Mouse (Mus musculus): ENCODE results near the gene Zscan2.

Gene Zscan2

GRCm38 (mm10) chr7:80885666-80886065, 24.9 kb downstream of the Zscan2 start:
- DNase-seq (ENCODE audit: low spot score), result no peak

- no peak for DNase-seq (ENCODE audit: low spot score)
Observed at GRCm38 (mm10) chr7:80888595-80888994, 27.9 kb downstream of the Zscan2 start.

- DNase-seq (ENCODE audit: low spot score), result no peak
Observed at GRCm38 (mm10) chr7:80889021-80889511, 28.3 kb downstream of the Zscan2 start.

GRCm38 (mm10) chr7:80889841-80890241, 29.1 kb downstream of the Zscan2 start:
- no peak for DNase-seq (ENCODE audit: low spot score)

GRCm38 (mm10) chr7:80893086-80893752, 32.5 kb downstream of the Zscan2 start:
- DNase-seq (ENCODE audit: low spot score), result no peak

- no peak for DNase-seq (ENCODE audit: low spot score)
Observed at GRCm38 (mm10) chr7:80893753-80894129, 33.0 kb downstream of the Zscan2 start.

GRCm38 (mm10) chr7:80894196-80894595, 33.5 kb downstream of the Zscan2 start:
- no peak for DNase-seq (ENCODE audit: low spot score)

- no peak for DNase-seq (ENCODE audit: low spot score)
Observed at GRCm38 (mm10) chr7:80894815-80895519, 34.2 kb downstream of the Zscan2 start.

- DNase-seq (ENCODE audit: low spot score), result no peak
Observed at GRCm38 (mm10) chr7:80897134-80897533, 36.4 kb downstream of the Zscan2 start.

- no peak for DNase-seq (ENCODE audit: low spot score)
Observed at GRCm38 (mm10) chr7:80897721-80898120, 37.0 kb downstream of the Zscan2 start.

GRCm38 (mm10) chr7:80900944-80901501, 40.3 kb downstream of the Zscan2 start, which contains the start of gene Wdr73:
TSS of gene Wdr73 (minus strand) at chr7:80901269.
- peak; percentile 71 for DNase-seq (ENCODE audit: low spot score)

GRCm38 (mm10) chr7:80901541-80902274, 41.0 kb downstream of the Zscan2 start:
- no peak for DNase-seq (ENCODE audit: low spot score)

- DNase-seq (ENCODE audit: low spot score), result no peak
Observed at GRCm38 (mm10) chr7:80903625-80904422, 43.1 kb downstream of the Zscan2 start.

GRCm38 (mm10) chr7:80904921-80905515, 44.3 kb downstream of the Zscan2 start, which contains the start of gene Nmb:
TSS of gene Nmb (minus strand) at chr7:80905076.
- DNase-seq (ENCODE audit: low spot score), result no peak

- DNase-seq (ENCODE audit: low spot score), result no peak
Observed at GRCm38 (mm10) chr7:80911053-80911452, 50.3 kb downstream of the Zscan2 start.

GRCm38 (mm10) chr7:80912496-80912895, 51.8 kb downstream of the Zscan2 start:
- no peak for DNase-seq (ENCODE audit: low spot score)

GRCm38 (mm10) chr7:80917916-80918465, 57.3 kb downstream of the Zscan2 start:
- no peak for DNase-seq (ENCODE audit: low spot score)

GRCm38 (mm10) chr7:80918982-80919646, 58.4 kb downstream of the Zscan2 start:
- DNase-seq (ENCODE audit: low spot score), result no peak

- DNase-seq (ENCODE audit: low spot score), result no peak
Observed at GRCm38 (mm10) chr7:80919647-80920008, 58.9 kb downstream of the Zscan2 start.

- DNase-seq (ENCODE audit: low spot score), result no peak
Observed at GRCm38 (mm10) chr7:80923165-80923564, 62.4 kb downstream of the Zscan2 start.
